Mouse (Mus musculus) heart, postnatal 0 days (tissue): ENCODE measurements around the gene Col4a2.

Experiments used
- CTCF ChIP-seq: IDR thresholded peaks from 2 replicates; pipeline ENCODE4 v1.5.1; 2016; ENCODE audit warnings: antibody characterized with exemption, control low read depth, low read depth
- EP300 ChIP-seq: IDR thresholded peaks from 2 replicates; pipeline ENCODE4 v1.6.1; 2016; ENCODE audit warnings: antibody characterized with exemption, low read depth

DNA sequence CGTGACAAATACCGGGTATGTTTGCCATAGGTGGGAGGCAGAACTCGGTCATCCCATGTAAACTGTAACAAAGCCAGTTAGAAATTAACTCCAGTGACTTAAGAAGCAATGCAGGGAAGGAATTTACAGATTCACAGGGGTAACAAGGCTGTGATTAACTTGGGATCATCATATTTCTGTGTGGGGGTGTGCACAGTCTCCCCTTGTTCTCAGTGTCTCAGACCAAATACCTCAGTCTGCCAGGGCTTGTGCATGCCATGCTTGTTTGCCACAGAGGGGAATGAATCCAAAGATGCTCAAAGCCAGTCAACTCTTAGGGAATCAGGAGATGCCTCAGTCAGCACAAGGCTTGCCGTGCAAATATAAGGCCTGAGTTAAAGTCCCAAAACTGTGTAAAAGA is 89.6 kb downstream of the Col4a2 start:
- TF ChIP-seq CTCF (no peak), EP300 (no peak)
